Mouse (Mus musculus) urinary bladder, adult 18-20 months (tissue): ENCODE results near the gene Asxl1.
"Not testable (repeated sequence)": the region's sequence is repeated elsewhere in the genome, so short reads cannot be mapped to it uniquely, and the experiment has no call there.

Experiments
- DNase-seq, 2 experiments: peaks; one replicate each; pipeline ENCODE4 v3.0.0; 2022; ENCODE audit warnings: low spot score in 2 of 2, mixed read lengths in 2 of 2

The Asxl1 gene

GRCm38 (mm10) chr2:153345071-153345453 is 567 bp upstream of the Asxl1 start:
- DNase-seq = no peak

GRCm38 (mm10) chr2:153346221-153347182 is 873 bp downstream of the Asxl1 start:
- peak; percentile 37 to 43 for DNase-seq

- no peak for DNase-seq
Observed at GRCm38 (mm10) chr2:153347183-153347781, 1.7 kb downstream of the Asxl1 start.

GRCm38 (mm10) chr2:153348100-153348831 is 2.6 kb downstream of the Asxl1 start:
- no peak for DNase-seq

- no peak for DNase-seq
Observed at GRCm38 (mm10) chr2:153350552-153351181, 5.0 kb downstream of the Asxl1 start.

GRCm38 (mm10) chr2:153354648-153355047 is 9.0 kb downstream of the Asxl1 start:
- DNase-seq = no peak

- no peak for DNase-seq
Observed at GRCm38 (mm10) chr2:153356784-153357183, 11.2 kb downstream of the Asxl1 start.

- no peak for DNase-seq
Observed at GRCm38 (mm10) chr2:153361101-153361710, 15.6 kb downstream of the Asxl1 start.

- DNase-seq = not testable (repeated sequence)
Observed at GRCm38 (mm10) chr2:153364531-153364930, 18.9 kb downstream of the Asxl1 start.

GRCm38 (mm10) chr2:153370871-153371270 is 25.2 kb downstream of the Asxl1 start:
- DNase-seq = no peak

GRCm38 (mm10) chr2:153375380-153375779 is 29.8 kb downstream of the Asxl1 start:
- no peak for DNase-seq

- no peak for DNase-seq
Observed at GRCm38 (mm10) chr2:153380479-153380878, 34.9 kb downstream of the Asxl1 start.

- no peak for DNase-seq
Observed at GRCm38 (mm10) chr2:153389831-153390230, 44.2 kb downstream of the Asxl1 start.

- no peak for DNase-seq
Observed at GRCm38 (mm10) chr2:153393045-153393444, 47.4 kb downstream of the Asxl1 start.

- no peak for DNase-seq
Observed at GRCm38 (mm10) chr2:153397790-153398515, 52.3 kb downstream of the Asxl1 start.

GRCm38 (mm10) chr2:153399166-153399565 is 53.5 kb downstream of the Asxl1 start:
- DNase-seq = no peak

- DNase-seq = no peak
Observed at GRCm38 (mm10) chr2:153404062-153404461, 58.4 kb downstream of the Asxl1 start.

- no peak for DNase-seq
Observed at GRCm38 (mm10) chr2:153404882-153405281, 59.3 kb downstream of the Asxl1 start.

GRCm38 (mm10) chr2:153406882-153407281 is 61.3 kb downstream of the Asxl1 start:
- DNase-seq = no peak

GRCm38 (mm10) chr2:153408971-153409370 is 63.3 kb downstream of the Asxl1 start:
- DNase-seq = no peak

- no peak for DNase-seq
Observed at GRCm38 (mm10) chr2:153411557-153411956, 65.9 kb downstream of the Asxl1 start.
